ENCODE assay signal across 19 mouse cellular contexts in genomic region chr3:131521206-131521605, GRCm38 (mm10). TPM values are rescaled to one million over a fixed set of nuclear protein-coding genes. Genes with fewer than 3 reads are reported as not detected.
"Had no signal": no experiment of that assay in that cellular context is flagged by ENCODE, and none has a peak within 500 bp of the region (broad histone marks: within the 10 kb centered on the region; RNA-seq: fewer than 3 reads in every experiment).

No protein-coding gene starts in this region.

- H3K36me3 ChIP-seq: midbrain, embryonic 10.5 days; midbrain, embryonic 13.5 days; midbrain, embryonic 15.5 days; neural tube, embryonic 13.5 days; neural tube, embryonic 15.5 days had no signal

- H3K9ac ChIP-seq: liver, postnatal 0 days; lung, embryonic 14.5 days; midbrain, embryonic 13.5 days; midbrain, embryonic 15.5 days; neural tube, embryonic 13.5 days; neural tube, embryonic 15.5 days had no signal

- H3K4me1 ChIP-seq: midbrain, embryonic 10.5 days; midbrain, embryonic 13.5 days; midbrain, embryonic 15.5 days; neural tube, embryonic 13.5 days; neural tube, embryonic 15.5 days had no signal

- H3K9me3 ChIP-seq: midbrain, embryonic 10.5 days; midbrain, embryonic 13.5 days; midbrain, embryonic 15.5 days; neural tube, embryonic 13.5 days; neural tube, embryonic 15.5 days had no signal

- DNase-seq: liver, postnatal 0 days; lung, embryonic 14.5 days; lung, postnatal 10 days; lung, postnatal 4 days; retina, postnatal 1 day; right cerebral cortex, adult 18-20 months; right cerebral cortex, postnatal 25 days; right cerebral cortex, postnatal 4 days; spleen, adult 18-20 months; thymus, adult 18-20 months; thymus, postnatal 14 days; thymus, postnatal 36 days had no signal

- H3K4me3 ChIP-seq: midbrain, embryonic 10.5 days; midbrain, embryonic 13.5 days; midbrain, embryonic 15.5 days; myocyte; neural tube, embryonic 13.5 days; neural tube, embryonic 15.5 days had no signal

- H3K27ac ChIP-seq: midbrain, embryonic 10.5 days; midbrain, embryonic 13.5 days; midbrain, embryonic 15.5 days; neural tube, embryonic 13.5 days; neural tube, embryonic 15.5 days had no signal

RNA-seq across cellular contexts. Expression of gene Sgms2, which starts 30.0 kb away (rescaled TPM):
- total RNA-seq: megakaryocyte-erythroid progenitor cell, adult 5-6 weeks had no signal
